Mouse (Mus musculus) embryonic facial prominence, embryonic 11.5 days (tissue): Measurements from ENCODE around the gene Carmil2. TPM values are rescaled to one million over a fixed set of nuclear protein-coding genes. Genes with fewer than 3 reads are reported as not detected.

Experiments
- ATAC-seq: fragments of 200-750 bp; cut with Nextera tagmentation; replicated peaks from 2 replicates; pipeline ENCODE4 v1.8.0; 2017; ENCODE audit warnings: low read depth; ENCODE audit not compliant: insufficient number of reproducible peaks, low FRiP score, low TSS enrichment
- DNase-seq: peaks from one replicate; pipeline ENCODE4 v3.0.0-alpha.2; 2015; ENCODE audit warnings: low spot score
- H3K27ac ChIP-seq: fragments of 300-500 bp; sonication (generic); replicated peaks from 2 replicates; pipeline ENCODE4 v1.5.1; 2014; ENCODE audit warnings: mild to moderate bottlenecking, low read depth, low read length, control low read depth
- H3K27me3 ChIP-seq: fragments of 300-500 bp; sonication (generic); 2 replicates; pipeline ENCODE4 v1.6.1; 2014; ENCODE audit warnings: mild to moderate bottlenecking, low read length, moderate library complexity, mixed read lengths; ENCODE audit not compliant: control insufficient read depth, insufficient read depth
- H3K36me3 ChIP-seq: fragments of 300-500 bp; sonication (generic); replicated peaks from 2 replicates; pipeline ENCODE4 v1.6.1; 2014; ENCODE audit warnings: low read depth, mild to moderate bottlenecking, low read length, moderate library complexity, mixed read lengths; ENCODE audit not compliant: control insufficient read depth, insufficient read depth
- H3K4me1 ChIP-seq: fragments of 300-500 bp; sonication (generic); 2 replicates; pipeline ENCODE4 v1.6.1; 2014; ENCODE audit warnings: low read length, mixed read lengths; ENCODE audit not compliant: control insufficient read depth, insufficient read depth
- H3K4me2 ChIP-seq: fragments of 300-500 bp; sonication (generic); 2 replicates; pipeline ENCODE4 v1.6.1; 2014; ENCODE audit warnings: low read depth, mild to moderate bottlenecking, control low read depth, low read length, moderate library complexity
- H3K4me3 ChIP-seq: fragments of 300-500 bp; sonication (generic); 2 replicates; pipeline ENCODE4 v1.5.1; 2014; ENCODE audit warnings: low read depth, low read length, control low read depth
- H3K9ac ChIP-seq: fragments of 300-500 bp; sonication (generic); replicated peaks from 2 replicates; pipeline ENCODE4 v1.6.1; 2014; ENCODE audit warnings: mild to moderate bottlenecking, control low read depth, low read length
- H3K9me3 ChIP-seq: fragments of 300-500 bp; sonication (generic); replicated peaks from 2 replicates; pipeline ENCODE4 v1.6.1; 2016; ENCODE audit warnings: mild to moderate bottlenecking, low read length, inconsistent platforms, mixed read lengths; ENCODE audit not compliant: control insufficient read depth
- WGBS: fragments of 180-500 bp; shearing (Covaris S2); extraction: QIAGEN DNeasy Blood & Tissue Kit; methylation state at CpG from one replicate; pipeline ENCODE4 v1.1.7; 2014; 5-methylcytosine and 5-hydroxymethylcytosine counted together
- polyA plus RNA-seq: library from polyadenylated mRNA; unstranded; fragments of >200 nt; fragmentation: Nextera tagmentation; extraction: Ambion mirVana; gene quantifications from 2 replicates; pipeline ENCODE4 v1.2.1, GENCODE M21; 2014

Gene Carmil2
- polyA plus RNA-seq, 1 experiment from 2014 or later = 0.88 TPM

- Histone ChIP-seq H3K4me1 (no peaks in the 10 kb centered on the region), H3K4me3 (no peak overlapping the region), H3K27ac (no peak overlapping the region), H3K36me3 (no peaks in the 10 kb centered on the region), H3K9ac (no peak overlapping the region), H3K9me3 (no peaks in the 10 kb centered on the region), H3K27me3 (no peaks in the 10 kb centered on the region), H3K4me2 (no peak overlapping the region)
- ATAC-seq (no peak), DNase-seq (no peak)
- 93% methylated on average over 15 of the region's 15 CpGs for WGBS
Measured at GRCm38 (mm10) chr8:105716302-105716945, 30.4 kb downstream of the Carmil2 start.

- Histone ChIP-seq H3K4me3 (no peak overlapping the region), H3K9ac (no peak overlapping the region), H3K9me3 (no peaks in the 10 kb centered on the region), H3K36me3 (no peaks in the 10 kb centered on the region), H3K4me1 (no peaks in the 10 kb centered on the region), H3K4me2 (no peak overlapping the region), H3K27ac (no peak overlapping the region), H3K27me3 (no peaks in the 10 kb centered on the region)
- DNase-seq = no peak
- 81% methylated on average over 4 of the region's 4 CpGs for WGBS
- ATAC-seq = no peak
Measured at GRCm38 (mm10) chr8:105719637-105720036, 33.6 kb downstream of the Carmil2 start.

GRCm38 (mm10) chr8:105722861-105723260 is 36.8 kb downstream of the Carmil2 start:
- Histone ChIP-seq H3K9me3 (no peaks in the 10 kb centered on the region), H3K4me2 (no peak overlapping the region), H3K36me3 (peaks cover 5% of the 10 kb centered on the region; the same call in 1 of the 2 replicates), H3K4me1 (no peaks in the 10 kb centered on the region), H3K27me3 (no peaks in the 10 kb centered on the region), H3K27ac (no peak overlapping the region), H3K4me3 (no peak overlapping the region), H3K9ac (no peak overlapping the region)
- 91% methylated on average over 9 of the region's 9 CpGs for WGBS
- DNase-seq (no peak), ATAC-seq (no peak)

GRCm38 (mm10) chr8:105725726-105726125 is 39.7 kb downstream of the Carmil2 start:
- Histone ChIP-seq H3K27me3 (no peaks in the 10 kb centered on the region), H3K4me1 (no peaks in the 10 kb centered on the region), H3K4me3 (no peak overlapping the region), H3K9ac (no peak overlapping the region), H3K27ac (no peak overlapping the region), H3K9me3 (no peaks in the 10 kb centered on the region), H3K36me3 (peaks cover 5% of the 10 kb centered on the region; the same call in 1 of the 2 replicates), H3K4me2 (no peak overlapping the region)
- WGBS = 78% methylated on average over 5 of the region's 5 CpGs
- ATAC-seq (no peak), DNase-seq (no peak)

- ATAC-seq = no peak
- no peaks in the 10 kb centered on the region for H3K9me3 ChIP-seq
- H3K27ac ChIP-seq = no peak overlapping the region
- H3K36me3 ChIP-seq = peaks cover 5% of the 10 kb centered on the region; the same call in 1 of the 2 replicates
- H3K4me1 ChIP-seq = no peaks in the 10 kb centered on the region
- no peak overlapping the region for H3K4me2 ChIP-seq
- DNase-seq = no peak
- no peak overlapping the region; the same call in 1 of the 2 replicates for H3K9ac ChIP-seq
- no peaks in the 10 kb centered on the region for H3K27me3 ChIP-seq
- WGBS = 87% methylated on average over 18 of the region's 18 CpGs
- no peak overlapping the region for H3K4me3 ChIP-seq
Measured at GRCm38 (mm10) chr8:105727397-105728124, 41.5 kb downstream of the Carmil2 start.

GRCm38 (mm10) chr8:105732186-105732585 is 46.1 kb downstream of the Carmil2 start:
- Histone ChIP-seq H3K27ac (no peak overlapping the region), H3K4me2 (no peak overlapping the region), H3K27me3 (no peaks in the 10 kb centered on the region), H3K9me3 (no peaks in the 10 kb centered on the region), H3K36me3 (peaks cover 4% of the 10 kb centered on the region; the same call in 1 of the 2 replicates), H3K4me1 (no peaks in the 10 kb centered on the region), H3K9ac (no peak overlapping the region), H3K4me3 (no peak overlapping the region)
- DNase-seq = no peak
- ATAC-seq = no peak
- 89% methylated on average over 5 of the region's 5 CpGs for WGBS

GRCm38 (mm10) chr8:105739216-105739615 is 53.1 kb downstream of the Carmil2 start:
- Histone ChIP-seq H3K36me3 (no peaks in the 10 kb centered on the region), H3K4me1 (no peaks in the 10 kb centered on the region), H3K4me2 (no peak overlapping the region), H3K9me3 (no peaks in the 10 kb centered on the region), H3K27me3 (no peaks in the 10 kb centered on the region), H3K27ac (no peak overlapping the region), H3K9ac (no peak overlapping the region), H3K4me3 (no peak overlapping the region)
- ATAC-seq = no peak
- WGBS = 90% methylated on average over 5 of the region's 5 CpGs
- no peak for DNase-seq

GRCm38 (mm10) chr8:105743301-105743700 is 57.2 kb downstream of the Carmil2 start:
- H3K9me3 ChIP-seq = no peaks in the 10 kb centered on the region
- no peak for ATAC-seq
- H3K36me3 ChIP-seq = no peaks in the 10 kb centered on the region
- H3K27me3 ChIP-seq = no peaks in the 10 kb centered on the region
- H3K4me3 ChIP-seq = no peak overlapping the region
- H3K9ac ChIP-seq = no peak overlapping the region
- no peak overlapping the region for H3K27ac ChIP-seq
- no peaks in the 10 kb centered on the region for H3K4me1 ChIP-seq
- 87% methylated on average over 4 of the region's 4 CpGs for WGBS
- DNase-seq = no peak
- no peak overlapping the region for H3K4me2 ChIP-seq
